Mouse (Mus musculus) embryo, embryonic 11 days (tissue): Measurements from ENCODE around the gene Mmp11.

Source experiments
- DNase-seq: peaks from one replicate; pipeline ENCODE4 v3.0.0-alpha.2; 2015

The Mmp11 gene

DNA sequence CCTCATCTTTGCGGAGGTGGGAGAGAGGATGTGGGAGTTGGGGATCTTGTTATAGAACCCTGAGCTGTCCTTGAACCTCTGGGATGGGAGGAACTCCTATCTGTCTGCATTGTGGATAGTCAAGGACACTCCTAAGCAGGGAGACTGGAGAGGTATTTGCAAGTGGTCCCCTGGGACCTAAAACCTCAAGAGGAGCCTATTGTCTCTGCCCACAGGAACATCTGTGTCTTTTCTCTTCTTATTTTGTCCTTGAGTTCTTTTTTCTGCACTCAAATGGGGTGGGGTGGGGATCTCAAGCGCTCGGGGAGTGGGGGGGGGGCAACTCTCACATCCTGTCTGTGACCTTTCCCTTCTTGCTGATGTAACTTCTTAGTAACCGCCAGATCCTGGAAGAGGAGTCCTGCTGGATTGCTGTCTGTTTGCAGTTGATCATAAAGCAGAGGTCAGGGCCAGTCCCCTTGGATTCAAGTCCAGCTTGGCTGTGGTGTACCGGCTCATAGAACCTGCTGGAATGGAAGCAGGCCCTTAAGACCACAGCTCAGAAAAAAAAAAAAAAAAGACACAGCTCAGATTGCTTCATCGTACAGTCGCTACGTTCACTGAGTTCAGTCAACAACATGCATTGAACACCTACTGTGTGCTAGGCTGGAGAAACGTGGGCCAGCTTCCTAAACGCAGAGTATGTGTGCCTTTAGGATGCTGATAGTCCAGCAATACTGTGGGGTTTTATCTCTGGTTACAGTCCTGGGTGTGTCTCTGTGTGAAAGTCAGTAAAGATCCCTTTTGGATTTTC, 1.8 kb upstream of the Mmp11 start:
- DNase-seq = no peak

DNA sequence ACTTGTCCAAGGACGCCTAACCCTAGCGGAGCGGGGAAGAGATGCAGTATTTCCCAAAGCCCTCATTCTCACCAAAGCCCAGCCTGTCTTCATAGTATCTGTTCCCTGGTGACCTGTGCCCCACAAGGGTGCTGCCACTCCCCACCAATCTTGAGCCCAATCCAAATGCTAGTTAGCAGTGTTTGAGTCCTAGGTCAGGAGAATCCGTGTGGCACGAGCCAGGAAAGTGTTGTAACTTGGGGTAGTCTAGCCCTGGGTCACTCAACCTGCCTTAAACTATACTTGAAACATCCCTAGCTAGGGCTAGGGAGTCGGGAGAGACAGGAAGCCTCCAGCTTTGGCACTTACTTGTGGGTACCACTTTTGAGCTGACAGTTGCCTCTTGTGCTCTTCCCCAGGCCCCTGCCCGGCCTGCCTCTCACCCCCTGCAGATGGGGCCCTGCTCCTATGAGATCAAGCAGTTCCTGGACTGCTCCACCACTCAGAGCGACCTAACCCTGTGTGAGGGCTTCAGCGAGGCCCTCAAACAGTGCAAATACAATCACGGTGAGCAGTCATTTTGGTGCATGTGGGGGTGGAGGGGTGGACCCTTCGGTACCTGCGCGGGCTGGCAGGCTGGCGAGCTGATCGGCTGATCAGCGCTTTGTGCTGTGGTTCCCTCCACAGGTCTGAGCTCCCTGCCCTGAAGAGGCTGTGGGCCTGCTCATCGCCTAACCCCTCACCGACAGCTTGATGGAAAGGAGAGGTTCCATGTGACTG, 792 bp upstream of the Mmp11 start:
- no peak for DNase-seq

- no peak for DNase-seq
These were observed 1.3 kb downstream of the Mmp11 start for GRCm38 (mm10) chr10:75934991-75935390.

- no peak for DNase-seq
These were observed 3.4 kb downstream of the Mmp11 start, which contains the start of gene Chchd10 for GRCm38 (mm10) chr10:75932891-75933290. TSS of gene Chchd10 (plus strand) at chr10:75933130.

GRCm38 (mm10) chr10:75932081-75932678, 4.1 kb downstream of the Mmp11 start:
- DNase-seq = peak; percentile 87

GRCm38 (mm10) chr10:75931311-75931710, 5.0 kb downstream of the Mmp11 start:
- DNase-seq = no peak

DNA sequence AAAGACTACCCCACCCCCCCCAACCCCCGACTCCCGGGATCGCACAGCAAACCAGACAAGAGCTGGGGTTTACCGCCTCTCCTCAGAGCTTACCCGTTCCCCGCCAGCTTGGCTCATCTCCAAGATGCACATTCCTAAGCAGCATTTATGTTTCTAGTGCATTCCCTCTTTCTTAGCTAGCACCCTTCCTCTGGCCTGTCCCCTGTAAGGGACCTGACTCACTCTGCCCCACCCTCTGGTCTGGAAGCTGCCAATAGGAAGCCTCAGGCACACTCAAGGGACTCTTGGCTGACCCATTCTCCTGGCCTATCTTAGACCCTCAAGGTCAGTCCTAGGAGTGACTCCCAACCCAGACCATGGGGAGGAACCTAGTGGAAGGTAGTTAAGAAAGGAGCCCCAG, 6.0 kb downstream of the Mmp11 start:
- DNase-seq = no peak

DNA sequence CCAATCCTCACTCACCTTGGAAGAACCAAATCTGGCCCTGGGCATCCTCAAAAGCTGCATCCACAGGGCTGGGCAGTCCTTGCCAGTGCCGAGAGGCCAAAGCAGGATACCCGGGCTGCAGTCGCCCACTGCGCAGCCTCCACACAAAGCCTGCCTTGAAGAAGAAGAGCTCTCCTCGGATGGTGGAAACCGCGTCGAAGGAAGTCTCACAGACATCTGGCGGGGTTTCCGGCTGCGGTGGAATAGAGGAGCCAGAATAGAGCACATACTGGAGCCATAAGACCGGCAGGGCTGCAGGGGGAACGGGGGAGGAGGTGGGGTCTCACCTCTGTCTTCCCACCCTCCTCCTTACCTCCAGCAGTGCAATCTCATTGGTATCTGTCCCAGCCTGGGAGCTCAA, 9.9 kb downstream of the Mmp11 start:
- no peak for DNase-seq

DNA sequence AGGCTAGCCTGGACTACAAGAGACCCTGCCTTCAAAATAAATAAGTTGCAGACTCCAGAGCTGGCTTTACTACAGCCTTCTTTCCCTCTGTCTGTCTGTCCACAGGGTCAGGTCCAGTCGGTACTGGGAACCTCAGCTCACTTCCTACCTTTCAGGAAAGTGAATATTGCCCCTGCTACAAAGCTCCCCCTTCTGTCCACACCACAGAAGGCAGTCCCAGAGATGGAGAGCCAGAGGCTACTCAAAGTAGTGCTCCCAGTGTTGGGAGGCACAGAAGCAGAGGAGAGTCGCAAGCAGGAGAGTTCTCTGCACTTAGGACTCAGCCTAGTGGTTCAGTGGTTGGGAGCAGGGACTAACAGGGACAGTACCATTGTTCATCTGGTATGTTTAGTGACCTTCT, 12.0 kb downstream of the Mmp11 start:
- DNase-seq = no peak

DNA sequence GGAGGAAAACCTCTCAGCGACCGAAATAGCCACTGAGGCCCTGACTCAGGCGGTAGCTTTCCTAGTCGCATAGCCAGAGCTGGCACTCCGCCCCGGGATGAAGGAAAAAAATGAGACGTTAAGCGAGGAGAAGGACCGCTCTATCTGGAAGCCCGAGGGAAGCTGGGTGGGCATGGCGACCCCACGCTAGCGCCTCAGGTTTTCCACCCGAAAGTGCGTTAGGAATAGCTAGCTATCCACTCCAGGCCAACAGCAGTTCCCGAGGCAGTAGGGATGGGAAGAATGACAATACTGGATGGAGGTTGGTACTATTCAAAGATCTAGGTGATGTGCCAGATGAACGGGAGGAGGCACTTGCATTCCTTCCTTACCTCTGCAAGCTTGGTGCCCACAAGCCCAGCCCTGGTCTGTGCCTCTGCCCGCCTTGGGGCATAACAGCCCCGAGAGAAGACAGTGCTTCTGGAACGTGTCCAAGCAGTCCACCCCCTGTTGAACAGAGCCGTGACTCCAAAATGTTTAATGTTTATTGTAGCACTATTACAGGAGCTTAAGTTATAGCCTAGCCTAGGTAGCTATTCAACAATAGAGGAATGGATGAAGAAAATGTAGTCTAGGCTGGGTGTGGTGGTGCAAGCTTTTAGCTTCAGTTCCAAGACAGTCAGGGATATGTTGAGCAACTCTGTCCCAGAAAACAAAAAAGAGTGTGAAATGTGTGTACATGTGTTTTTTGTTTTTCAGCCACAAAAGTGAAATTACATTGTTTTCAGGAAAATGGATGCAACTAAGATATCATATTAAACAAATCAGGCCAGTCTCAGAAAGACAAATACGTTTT, 14.4 kb downstream of the Mmp11 start:
- DNase-seq = peak; percentile 25

- DNase-seq = peak; percentile 99
These were observed 15.1 kb downstream of the Mmp11 start, which contains the start of gene Smarcb1 for GRCm38 (mm10) chr10:75921026-75921725. TSS of gene Smarcb1 (minus strand) at chr10:75921617.

GRCm38 (mm10) chr10:75919026-75919425, 17.3 kb downstream of the Mmp11 start:
- DNase-seq = no peak

GRCm38 (mm10) chr10:75916840-75917239, 19.5 kb downstream of the Mmp11 start:
- peak; percentile 40 for DNase-seq

GRCm38 (mm10) chr10:75915557-75915956, 20.7 kb downstream of the Mmp11 start:
- DNase-seq = no peak

- DNase-seq = no peak
These were observed 23.2 kb downstream of the Mmp11 start for GRCm38 (mm10) chr10:75913013-75913589.

- no peak for DNase-seq
These were observed 25.6 kb downstream of the Mmp11 start for GRCm38 (mm10) chr10:75910698-75911097.

GRCm38 (mm10) chr10:75906882-75907281, 29.4 kb downstream of the Mmp11 start:
- DNase-seq = no peak

- no peak for DNase-seq
These were observed 31.9 kb downstream of the Mmp11 start for GRCm38 (mm10) chr10:75904391-75904790.

DNA sequence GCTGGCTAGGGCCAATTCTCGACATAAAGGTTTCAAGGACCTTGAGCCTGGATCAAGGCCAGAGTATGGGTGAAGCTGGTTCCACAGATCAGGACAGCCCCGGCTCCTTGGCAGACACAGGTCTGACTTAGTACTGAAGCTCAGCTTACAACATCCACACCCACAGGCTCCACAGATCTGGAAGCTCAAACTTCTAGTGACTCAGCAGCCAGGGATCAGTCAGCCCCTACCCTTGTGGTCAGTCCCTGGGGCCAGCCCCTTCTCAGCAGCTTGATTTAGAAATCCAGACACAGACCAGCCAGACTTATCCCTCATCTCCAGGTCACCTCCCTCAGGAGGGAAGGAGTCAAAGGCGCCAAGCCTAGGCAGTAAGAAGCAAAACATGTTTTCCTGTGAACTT, 37.5 kb downstream of the Mmp11 start:
- no peak for DNase-seq

- DNase-seq = no peak
These were observed 38.2 kb downstream of the Mmp11 start for GRCm38 (mm10) chr10:75898039-75898564.

- DNase-seq = peak; percentile 75
These were observed 38.9 kb downstream of the Mmp11 start for GRCm38 (mm10) chr10:75897373-75897772.
